Mouse (Mus musculus) spleen, adult 2 months (tissue): Measurements from ENCODE around the gene Ppargc1a. TPM values are rescaled to one million over a fixed set of nuclear protein-coding genes. Genes with fewer than 3 reads are reported as not detected.
A peak's percentile ranks its signal among the peaks of the same experiment; 100 is the strongest.

Experiments used
- DNase-seq, 2 experiments: peaks; one replicate each; pipeline versions ENCODE4 v3.0.0 to v3.0.0-alpha.2; 2012 to 2021; ENCODE audit warnings: low spot score in 2 of 2, low read depth in 1 of 2
- H3K27ac ChIP-seq: fragments of 200-500 bp; 2 replicates; pipeline ENCODE4 v1.5.1; 2012; ENCODE audit warnings: low read length, inconsistent platforms; ENCODE audit not compliant: insufficient read depth
- H3K27me3 ChIP-seq: fragments of 200-500 bp; 2 replicates; pipeline ENCODE4 v1.6.1; 2012; ENCODE audit warnings: mild to moderate bottlenecking, moderate library complexity, low read length, inconsistent platforms; ENCODE audit not compliant: control insufficient read depth, insufficient read depth
- H3K36me3 ChIP-seq: fragments of 200-500 bp; 2 replicates; pipeline ENCODE4 v1.6.1; 2012; ENCODE audit warnings: mild to moderate bottlenecking, low read length, inconsistent platforms; ENCODE audit not compliant: control insufficient read depth, insufficient read depth
- H3K4me1 ChIP-seq: fragments of 200-500 bp; 2 replicates; pipeline ENCODE4 v1.6.1; 2011; ENCODE audit warnings: inconsistent platforms; ENCODE audit not compliant: control insufficient read depth, insufficient read depth, insufficient read length
- H3K4me3 ChIP-seq: fragments of 200-500 bp; 2 replicates; pipeline ENCODE4 v1.5.1; 2011; ENCODE audit warnings: mild to moderate bottlenecking, inconsistent platforms; ENCODE audit not compliant: insufficient read depth, insufficient read length; ENCODE audit errors: extremely low read depth
- CTCF ChIP-seq: fragments of 200-500 bp; IDR thresholded peaks from 2 replicates; pipeline ENCODE4 v1.5.1; 2011; ENCODE audit warnings: mild to moderate bottlenecking, inconsistent platforms; ENCODE audit not compliant: insufficient read depth, insufficient read length, insufficient replicate concordance; ENCODE audit errors: extremely low read depth
- POLR2A ChIP-seq: fragments of 200-500 bp; IDR thresholded peaks from 2 replicates; pipeline ENCODE4 v1.6.1; 2011; ENCODE audit warnings: low read depth, low read length, inconsistent platforms
- WGBS: fragments of 180-500 bp; shearing (Covaris S2); methylation state at CpG from one replicate; pipeline ENCODE4 v1.1.7; 2018; 5-methylcytosine and 5-hydroxymethylcytosine counted together
- polyA plus RNA-seq: library from polyadenylated mRNA; depleted of rRNA; stranded (reverse); fragments of >200 nt; gene quantifications from 2 replicates; pipeline ENCODE4 v1.2.3, GENCODE M21; 2012

Ppargc1a gene
- polyA plus RNA-seq, 1 experiment = 0.30 TPM

- 2% methylated on average over 5 of the region's 5 CpGs for WGBS
- no peak overlapping the region for H3K27ac ChIP-seq
Observed at GRCm38 (mm10) chr5:51553671-51554070, 13.9 kb downstream of the Ppargc1a start.

GRCm38 (mm10) chr5:51553251-51553650 lies 14.3 kb downstream of the Ppargc1a start:
- Histone ChIP-seq H3K4me3 (peak overlapping the region; percentile 66; the same call in 1 of the 2 replicates), H3K27me3 (no peaks in the 10 kb centered on the region), H3K27ac (no peak overlapping the region), H3K36me3 (no peaks in the 10 kb centered on the region), H3K4me1 (peaks cover 3% of the 10 kb centered on the region; the same call in 1 of the 2 replicates)
- DNase-seq = no peak
- 4% methylated on average over 5 of the region's 5 CpGs for WGBS
- TF ChIP-seq POLR2A (no peak), CTCF (no peak)

More at GRCm38 (mm10) chr5:51553671-51554070, 13.9 kb downstream of the Ppargc1a start:
- Histone ChIP-seq H3K27me3 (no peaks in the 10 kb centered on the region), H3K4me3 (peak overlapping the region; percentile 51; the same call in 1 of the 2 replicates), H3K4me1 (peaks cover 3% of the 10 kb centered on the region; the same call in 1 of the 2 replicates), H3K36me3 (no peaks in the 10 kb centered on the region)
- DNase-seq = peak; percentile 4 to 19
- TF ChIP-seq POLR2A = no peak
- TF ChIP-seq CTCF = no peak

GRCm38 (mm10) chr5:51552483-51553091 lies 14.9 kb downstream of the Ppargc1a start:
- Histone ChIP-seq H3K36me3 (no peaks in the 10 kb centered on the region), H3K4me1 (peaks cover 3% of the 10 kb centered on the region; the same call in 1 of the 2 replicates), H3K27ac (peak overlapping the region; percentile 0; the same call in 1 of the 2 replicates), H3K27me3 (no peaks in the 10 kb centered on the region), H3K4me3 (peak overlapping the region; percentile 66)
- peak; percentile 29 to 53 for DNase-seq
- under 1% methylated on average over 24 of the region's 24 CpGs for WGBS
- TF ChIP-seq CTCF = no peak
- no peak; the same call in 1 of the 2 replicates for TF ChIP-seq POLR2A

- WGBS = 3% methylated on average over 12 of the region's 12 CpGs
- H3K27ac ChIP-seq = peak overlapping the region; percentile 0; the same call in 1 of the 2 replicates
- no peaks in the 10 kb centered on the region for H3K36me3 ChIP-seq
- peak overlapping the region; percentile 66 for H3K4me3 ChIP-seq
- peaks cover 3% of the 10 kb centered on the region; the same call in 1 of the 2 replicates for H3K4me1 ChIP-seq
- peak in 1 of 2 experiments; percentile 4 for DNase-seq
- no peak for TF ChIP-seq CTCF
- TF ChIP-seq POLR2A = no peak
- no peaks in the 10 kb centered on the region for H3K27me3 ChIP-seq
Observed at GRCm38 (mm10) chr5:51551852-51552482, 15.6 kb downstream of the Ppargc1a start.

GRCm38 (mm10) chr5:51547442-51548035 lies 20.0 kb downstream of the Ppargc1a start:
- H3K36me3 ChIP-seq = no peaks in the 10 kb centered on the region
- no peak for DNase-seq
- H3K27ac ChIP-seq = no peak overlapping the region
- no peaks in the 10 kb centered on the region for H3K4me1 ChIP-seq
- H3K4me3 ChIP-seq = no peak overlapping the region
- TF ChIP-seq POLR2A (no peak), CTCF (no peak)
- H3K27me3 ChIP-seq = no peaks in the 10 kb centered on the region
- 93% methylated on average over 6 of the region's 6 CpGs for WGBS

- no peak for TF ChIP-seq POLR2A
- WGBS = 80% methylated on average over 3 of the region's 3 CpGs
- no peak for DNase-seq
- Histone ChIP-seq H3K4me3 (no peak overlapping the region), H3K27ac (no peak overlapping the region), H3K36me3 (no peaks in the 10 kb centered on the region), H3K27me3 (no peaks in the 10 kb centered on the region), H3K4me1 (no peaks in the 10 kb centered on the region)
Observed at GRCm38 (mm10) chr5:51546817-51547216, 20.7 kb downstream of the Ppargc1a start.
